ENCODE assay signal across 14 mouse cellular contexts in the genomic region with DNA sequence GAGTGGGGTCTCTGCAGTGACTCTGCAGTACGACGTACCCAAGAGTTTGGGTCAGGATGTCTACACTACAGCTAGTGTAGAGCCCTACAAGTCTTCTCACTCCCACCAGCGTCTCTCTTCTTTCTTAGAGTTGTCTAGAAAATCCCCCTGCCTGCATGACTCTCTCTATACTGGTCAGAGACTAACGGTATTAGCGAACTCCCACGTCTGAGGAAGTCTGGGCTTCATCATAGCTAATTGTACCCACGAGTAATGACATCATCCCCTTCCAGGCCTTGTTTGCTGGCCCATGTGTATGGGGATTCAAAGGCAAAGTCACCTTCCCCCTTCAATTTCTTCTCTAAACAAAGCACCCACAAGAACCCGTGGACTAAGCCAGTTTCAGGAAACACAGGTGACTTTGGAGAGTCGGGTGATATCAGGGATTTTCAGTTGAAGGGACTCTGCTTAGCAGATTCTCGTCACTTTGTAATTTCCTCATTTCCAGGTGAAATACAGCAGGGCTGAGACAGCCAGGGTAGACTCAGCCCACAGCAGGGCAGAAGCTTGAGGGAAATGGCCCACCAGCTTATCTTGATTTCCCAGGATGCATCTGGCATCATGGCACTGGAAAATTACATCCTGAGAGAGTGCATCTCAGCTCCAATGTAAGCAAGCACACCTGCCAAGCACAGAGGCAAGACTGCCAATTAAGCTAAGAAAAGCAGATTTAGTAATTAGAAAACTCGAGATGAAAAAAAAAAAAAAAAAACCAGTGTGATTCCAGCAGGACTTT.
A peak's percentile ranks its signal among the peaks of the same experiment; 100 is the strongest.
DNase-seq lines count a peak whose midpoint lies in the region; ATAC-seq and TF ChIP-seq lines count a peak whose summit lies in the region.
"Had no signal": no experiment of that assay in that cellular context is flagged by ENCODE, and none has a peak within 500 bp of the region (broad histone marks: within the 10 kb centered on the region; RNA-seq: fewer than 3 reads in every experiment).

No protein-coding gene starts in this region.

- H3K36me3 ChIP-seq in forebrain, embryonic 13.5 days (ENCODE audit: poor library complexity, severe bottlenecking) = no peaks in the 10 kb centered on the region
- H3K36me3 ChIP-seq in forebrain, embryonic 10.5 days (replicated peaks) = no peaks in the 10 kb centered on the region
- no peaks in the 10 kb centered on the region for H3K36me3 ChIP-seq in intestine, embryonic 16.5 days (ENCODE audit: control insufficient read depth, insufficient read depth, low read length)
- no peaks in the 10 kb centered on the region for H3K36me3 ChIP-seq in intestine, postnatal 0 days (ENCODE audit: control insufficient read depth, insufficient read depth)
- H3K36me3 ChIP-seq in embryonic facial prominence, embryonic 10.5 days (replicated peaks) = no peaks in the 10 kb centered on the region
- peaks cover 21% of the 10 kb centered on the region; the same call in 1 of the 2 replicates for H3K36me3 ChIP-seq in macrophage (ENCODE audit: inconsistent target)

- H3K27me3 ChIP-seq in forebrain, embryonic 13.5 days = no peaks in the 10 kb centered on the region
- no peaks in the 10 kb centered on the region for H3K27me3 ChIP-seq in forebrain, embryonic 10.5 days (ENCODE audit: poor library complexity, severe bottlenecking)
- H3K27me3 ChIP-seq in intestine, embryonic 16.5 days (replicated peaks; ENCODE audit: control insufficient read depth, insufficient read depth, low read length) = no peaks in the 10 kb centered on the region
- H3K27me3 ChIP-seq in intestine, postnatal 0 days (replicated peaks; ENCODE audit: control insufficient read depth, insufficient read depth, low read length) = no peaks in the 10 kb centered on the region
- no peaks in the 10 kb centered on the region for H3K27me3 ChIP-seq in embryonic facial prominence, embryonic 10.5 days (replicated peaks; ENCODE audit: low read depth, poor library complexity, severe bottlenecking)
- H3K27me3 ChIP-seq: liver, embryonic 13.5 days had no signal

- H3K9ac ChIP-seq in forebrain, embryonic 13.5 days = no peak overlapping the region
- no peak overlapping the region for H3K9ac ChIP-seq in intestine, embryonic 16.5 days (ENCODE audit: low read depth, low read length)
- no peak overlapping the region for H3K9ac ChIP-seq in intestine, postnatal 0 days (ENCODE audit: low read depth, low read length)
- H3K9ac ChIP-seq: liver, embryonic 13.5 days had no signal

- H3K4me3 ChIP-seq in forebrain, embryonic 13.5 days = no peak overlapping the region
- no peak overlapping the region for H3K4me3 ChIP-seq in forebrain, embryonic 10.5 days
- no peak overlapping the region for H3K4me3 ChIP-seq in intestine, embryonic 16.5 days (ENCODE audit: low read length)
- H3K4me3 ChIP-seq in intestine, postnatal 0 days (ENCODE audit: low read depth, low read length) = no peak overlapping the region
- H3K4me3 ChIP-seq in embryonic facial prominence, embryonic 10.5 days = no peak overlapping the region
- no peak overlapping the region for H3K4me3 ChIP-seq in macrophage (ENCODE audit: inconsistent target)
- H3K4me3 ChIP-seq: liver, embryonic 13.5 days had no signal

- no peak for DNase-seq in forebrain, embryonic 10.5 days (ENCODE audit: extremely low spot score, low spot score)
- DNase-seq in embryonic facial prominence, embryonic 10.5 days (ENCODE audit: low spot score) = peak; percentile 28
- no peak for DNase-seq in cerebellum, adult 8-10 months
- DNase-seq in cerebellum, adult 11 months = no peak
- DNase-seq: cerebellum, postnatal 25 days; kidney, adult 8-10 months; liver, embryonic 13.5 days; lung, postnatal 36 days; right cerebral cortex, postnatal 4 days had no signal

- H3K27ac ChIP-seq in forebrain, embryonic 13.5 days = no peak overlapping the region
- no peak overlapping the region for H3K27ac ChIP-seq in forebrain, embryonic 10.5 days
- no peak overlapping the region; the same call in 1 of the 2 replicates for H3K27ac ChIP-seq in intestine, embryonic 16.5 days (ENCODE audit: low read length)
- H3K27ac ChIP-seq in intestine, postnatal 0 days (ENCODE audit: low read depth, low read length) = no peak overlapping the region
- H3K27ac ChIP-seq in embryonic facial prominence, embryonic 10.5 days (replicated peaks) = no peak overlapping the region
- peak overlapping the region; percentile 7; the same call in 1 of the 2 replicates for H3K27ac ChIP-seq in macrophage
- H3K27ac ChIP-seq: liver, embryonic 13.5 days had no signal

- TF ChIP-seq CTCF in intestine, postnatal 0 days (IDR thresholded peaks at IDR 0.05; ENCODE audit: low read depth) = no peak

- WGBS in forebrain, embryonic 13.5 days = 62% methylated on average over 11 of the region's 11 CpGs
- WGBS in forebrain, embryonic 10.5 days = 83% methylated on average over 11 of the region's 11 CpGs
- WGBS in intestine, embryonic 16.5 days = 49% methylated on average over 11 of the region's 11 CpGs
- WGBS in intestine, postnatal 0 days = 56% methylated on average over 11 of the region's 11 CpGs
- WGBS in embryonic facial prominence, embryonic 10.5 days = 64% methylated on average over 11 of the region's 11 CpGs
- 39% methylated on average over 10 of the region's 11 CpGs for WGBS in macrophage (ENCODE audit: missing documents)

- H3K79me2 ChIP-seq in macrophage (ENCODE audit: inconsistent target) = peaks cover 71% of the 10 kb centered on the region

- ATAC-seq in forebrain, embryonic 13.5 days = peak; percentile 69
- peak; percentile 31; the same call in 1 of the 2 replicates for ATAC-seq in intestine, embryonic 16.5 days
- ATAC-seq in intestine, postnatal 0 days = no peak

- 0 out of 2 replicates have a peak, but pooled peaks cover 5% of the 10 kb centered on the region for H3K4me1 ChIP-seq in forebrain, embryonic 13.5 days
- no peaks in the 10 kb centered on the region for H3K4me1 ChIP-seq in forebrain, embryonic 10.5 days
- no peaks in the 10 kb centered on the region for H3K4me1 ChIP-seq in intestine, embryonic 16.5 days (ENCODE audit: control insufficient read depth, insufficient read depth, low read length)
- no peaks in the 10 kb centered on the region; the same call in 1 of the 2 replicates for H3K4me1 ChIP-seq in intestine, postnatal 0 days (replicated peaks; ENCODE audit: control insufficient read depth, insufficient read depth, low read length)
- peaks cover 8% of the 10 kb centered on the region; the same call in 1 of the 2 replicates for H3K4me1 ChIP-seq in embryonic facial prominence, embryonic 10.5 days

- no peaks in the 10 kb centered on the region for H3K9me3 ChIP-seq in forebrain, embryonic 13.5 days (replicated peaks)
- H3K9me3 ChIP-seq in forebrain, embryonic 10.5 days = no peaks in the 10 kb centered on the region
- no peaks in the 10 kb centered on the region for H3K9me3 ChIP-seq in intestine, embryonic 16.5 days (ENCODE audit: control insufficient read depth, low read length)
- no peaks in the 10 kb centered on the region for H3K9me3 ChIP-seq in intestine, postnatal 0 days (ENCODE audit: control insufficient read depth)
- H3K9me3 ChIP-seq in embryonic facial prominence, embryonic 10.5 days = no peaks in the 10 kb centered on the region
- H3K9me3 ChIP-seq: G1E; liver, embryonic 13.5 days had no signal

- no peak overlapping the region for H3K4me2 ChIP-seq in forebrain, embryonic 13.5 days
- no peak overlapping the region for H3K4me2 ChIP-seq in intestine, embryonic 16.5 days (ENCODE audit: low read depth, low read length)
- no peak overlapping the region for H3K4me2 ChIP-seq in intestine, postnatal 0 days (replicated peaks; ENCODE audit: low read depth)
- H3K4me2 ChIP-seq: liver, embryonic 13.5 days had no signal
